Mouse (Mus musculus) heart, adult 11 months (tissue): ENCODE measurements at regions not wholly inside any gene's neighbourhood (a gene's known extent, or its start where the extent isn't known, plus 50 kb on each side); places are given as distances from the start of the nearest gene placed in this dataset.

ENCODE experiments used
- DNase-seq: peaks from one replicate; pipeline ENCODE4 v3.0.0; 2022

- peak; percentile 94 for DNase-seq
Measured at GRCm38 (mm10) chr10:68842023-68842735, 118.7 kb downstream of the Tmem26 start.

- no peak for DNase-seq
Measured at GRCm38 (mm10) chr10:68844066-68844465, 120.6 kb downstream of the Tmem26 start.

DNA sequence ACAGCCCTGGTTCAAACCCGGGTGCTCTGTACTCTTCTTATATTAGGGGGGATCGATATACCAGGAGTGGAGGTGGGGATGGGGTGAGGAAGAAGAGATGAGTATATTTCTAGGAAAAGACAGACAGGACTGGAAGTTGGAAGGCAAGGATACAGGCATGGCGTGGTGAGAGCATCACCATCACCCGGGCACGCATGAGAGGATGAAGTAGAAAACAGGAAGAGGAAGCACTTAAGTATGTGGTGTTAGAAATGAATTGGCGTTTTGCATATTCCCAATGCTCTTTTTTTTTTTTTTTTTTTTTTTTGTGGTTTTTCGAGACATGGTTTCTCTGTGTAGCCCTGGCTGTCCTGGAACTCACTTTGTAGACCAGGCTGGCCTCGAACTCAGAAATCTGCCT, 121.2 kb downstream of the Tmem26 start:
- no peak for DNase-seq

GRCm38 (mm10) chr10:68851153-68851552, 127.7 kb downstream of the Tmem26 start:
- DNase-seq: no peak

DNA sequence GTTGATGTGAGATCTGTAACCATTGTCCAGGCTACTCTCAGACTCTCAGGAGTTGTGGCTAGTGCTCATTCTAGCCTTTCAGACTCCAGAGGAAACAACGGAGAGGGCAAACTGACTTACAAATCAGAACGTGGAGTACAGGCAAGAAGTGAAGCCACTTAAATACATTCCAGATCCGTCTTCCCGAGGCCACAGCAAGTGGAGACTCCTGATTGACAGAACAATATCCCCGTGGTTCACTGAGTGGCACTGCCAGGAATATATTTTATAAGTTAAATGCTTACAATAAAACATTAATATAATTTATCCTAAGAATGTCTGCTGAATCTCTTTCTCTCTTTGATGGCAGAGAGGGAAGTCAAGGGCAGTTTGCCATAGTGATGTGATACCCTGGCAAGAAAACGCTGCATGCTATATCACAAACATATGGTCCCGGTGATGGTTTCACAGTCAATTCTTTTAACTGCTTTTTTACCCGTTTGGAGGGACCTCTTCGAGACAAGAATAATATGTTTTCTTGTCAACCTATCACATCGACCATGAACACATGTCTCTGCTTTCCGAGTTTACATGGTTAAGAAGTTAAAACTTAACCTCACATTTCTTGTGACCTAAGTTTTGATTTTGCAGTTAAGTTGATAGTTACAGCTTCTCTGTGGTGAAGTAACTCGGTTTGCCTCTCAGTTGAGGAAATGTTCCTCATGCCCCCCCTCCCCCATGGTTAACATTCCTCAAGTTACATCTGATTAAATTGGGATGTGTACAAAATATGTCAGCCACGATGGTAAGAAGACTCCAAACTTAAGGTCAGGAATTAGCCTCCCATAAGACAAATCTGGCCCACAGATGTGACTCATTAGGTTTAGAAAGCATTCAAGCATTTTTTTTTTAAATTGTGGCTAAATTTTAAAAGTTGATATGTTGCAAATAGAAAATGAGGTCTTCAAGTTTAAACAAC, 132.8 kb downstream of the Tmem26 start:
- peak; percentile 35 for DNase-seq

GRCm38 (mm10) chr10:68864606-68865378, 141.3 kb downstream of the Tmem26 start:
- DNase-seq: peak; percentile 73

DNA sequence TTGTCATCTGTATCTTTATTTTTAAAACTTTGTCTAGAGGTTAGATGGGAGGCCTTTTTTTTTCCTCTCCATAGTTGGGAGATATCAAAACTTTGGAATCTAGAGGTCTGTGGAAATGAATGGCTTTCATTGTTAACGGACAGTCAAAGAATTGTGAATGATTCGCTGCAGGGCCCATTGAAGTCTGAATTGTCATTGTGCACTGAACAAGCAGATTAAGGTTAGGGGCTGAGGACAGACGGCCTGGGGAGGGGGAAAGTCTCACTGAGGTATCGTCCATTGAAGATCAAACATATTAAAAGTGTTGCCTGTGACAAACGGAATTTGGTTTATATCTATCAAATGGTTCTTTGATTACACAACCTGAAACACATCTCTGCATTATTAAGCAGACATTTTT, 142.3 kb downstream of the Tmem26 start:
- peak; percentile 50 for DNase-seq

DNA sequence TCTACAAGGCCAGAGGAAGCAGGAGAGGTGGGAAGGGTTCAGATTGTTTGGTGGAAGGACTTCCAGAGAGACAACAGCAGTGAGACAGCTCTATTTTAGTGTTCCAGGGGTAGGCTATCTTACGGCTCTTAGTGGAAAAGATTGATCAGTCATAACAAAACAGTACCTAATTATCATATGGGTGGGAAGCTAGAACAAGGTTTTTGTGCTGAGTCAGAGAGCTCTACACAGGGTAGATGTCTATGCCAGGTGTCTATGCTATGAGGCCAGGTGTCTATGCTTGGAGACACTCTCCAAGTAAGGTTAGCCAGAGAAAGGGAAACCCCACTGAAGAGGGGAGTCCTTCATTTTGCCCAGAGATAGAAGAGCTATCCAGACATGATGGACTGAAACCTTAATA, 143.9 kb downstream of the Tmem26 start:
- peak; percentile 30 for DNase-seq

GRCm38 (mm10) chr10:68872102-68872501, 148.7 kb downstream of the Tmem26 start:
- peak; percentile 17 for DNase-seq

DNA sequence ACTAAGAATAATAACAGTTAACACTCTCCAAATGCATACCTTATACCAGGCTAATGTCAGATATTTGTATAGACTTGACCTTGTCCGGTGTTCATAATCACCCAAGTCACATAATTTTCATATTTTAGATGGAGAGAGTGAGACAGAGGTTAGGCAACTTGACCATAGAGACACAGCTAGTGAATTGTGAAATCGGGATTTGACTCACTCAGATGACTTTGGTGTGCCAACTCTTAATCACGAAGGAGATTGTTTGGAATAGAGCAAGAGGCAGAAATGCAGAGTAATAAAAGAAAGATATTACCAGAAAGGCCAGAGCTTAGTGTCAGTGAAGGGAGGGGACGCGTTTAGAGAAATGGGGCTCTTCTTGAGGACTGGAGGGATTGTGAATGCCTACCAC, 152.2 kb downstream of the Tmem26 start:
- peak; percentile 68 for DNase-seq

DNA sequence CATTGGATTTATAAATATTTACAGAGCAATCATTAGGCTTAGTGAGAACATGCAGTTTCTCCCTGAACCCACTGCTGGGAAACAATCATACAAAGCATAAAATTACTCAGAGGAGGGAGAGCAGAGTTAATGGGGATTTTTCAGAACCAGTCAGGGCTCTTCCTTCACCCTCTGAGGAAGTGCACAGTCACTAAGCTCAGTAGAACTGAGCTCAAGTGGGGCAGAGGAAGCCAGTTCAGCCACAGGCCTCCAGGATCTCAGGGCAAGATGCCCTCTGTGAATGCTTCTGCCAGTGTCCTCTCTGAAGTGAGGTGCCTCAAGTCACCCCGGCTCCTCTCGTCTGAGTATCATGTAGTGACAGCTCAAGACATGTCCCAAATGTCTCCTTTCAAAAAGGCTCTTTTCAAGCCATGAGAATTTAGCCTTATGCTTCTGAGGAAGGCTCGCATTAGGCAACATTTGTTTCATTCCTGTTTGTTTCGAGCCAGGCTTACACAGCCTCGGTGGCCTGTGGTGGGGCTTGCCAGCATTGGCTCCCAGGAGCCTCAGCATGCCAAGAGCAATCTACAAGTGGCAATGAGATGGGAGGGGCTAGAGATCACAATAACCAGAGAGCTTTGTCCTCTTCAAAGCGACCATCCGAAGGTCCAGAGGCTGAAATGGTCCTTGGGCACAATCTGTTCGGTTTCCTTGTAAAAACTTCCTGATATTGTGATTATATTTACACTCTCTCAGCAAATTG, 169.8 kb downstream of the Tmem26 start:
- DNase-seq: peak; percentile 96

DNA sequence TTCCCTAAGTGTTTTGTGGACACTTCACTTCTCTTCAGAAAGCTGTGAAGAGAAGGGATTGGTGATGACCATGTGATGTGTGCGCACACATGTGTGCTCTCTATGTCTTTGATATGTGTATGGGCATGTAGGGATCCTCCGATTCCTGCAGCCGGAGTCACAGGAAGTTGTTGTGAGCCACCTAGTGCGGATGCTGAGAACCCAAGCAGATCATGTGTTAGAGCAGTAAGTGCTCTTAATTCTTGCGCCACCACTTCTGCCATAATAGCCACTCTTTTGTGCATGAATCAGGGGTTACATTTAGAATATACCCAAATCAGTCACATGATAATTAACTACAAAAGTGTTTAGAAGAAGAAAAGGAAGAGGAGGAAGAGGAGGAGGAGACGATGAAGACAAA, 170.7 kb downstream of the Tmem26 start:
- peak; percentile 71 for DNase-seq

- DNase-seq: peak; percentile 96
Measured at GRCm38 (mm10) chr10:68897524-68897923, 174.1 kb downstream of the Tmem26 start.

DNA sequence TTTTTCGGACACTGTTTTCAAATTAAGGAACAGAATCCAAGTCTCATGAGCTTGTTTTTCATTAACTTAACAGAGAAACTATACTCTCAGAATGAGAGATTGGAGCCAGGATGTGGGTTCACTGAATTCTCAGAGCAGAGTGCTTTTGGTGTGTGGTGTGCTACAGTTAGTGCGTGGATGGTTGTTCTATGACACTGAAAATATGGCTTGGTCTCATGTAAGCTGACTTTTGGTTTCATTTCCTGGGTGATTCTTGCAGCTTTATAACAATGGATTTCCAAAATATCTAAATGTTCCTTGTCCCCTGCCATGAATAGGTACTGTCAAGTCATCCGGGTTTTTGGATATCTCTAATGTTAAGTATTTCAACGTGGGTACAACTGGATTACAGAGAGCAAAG, 177.7 kb downstream of the Tmem26 start:
- no peak for DNase-seq

DNA sequence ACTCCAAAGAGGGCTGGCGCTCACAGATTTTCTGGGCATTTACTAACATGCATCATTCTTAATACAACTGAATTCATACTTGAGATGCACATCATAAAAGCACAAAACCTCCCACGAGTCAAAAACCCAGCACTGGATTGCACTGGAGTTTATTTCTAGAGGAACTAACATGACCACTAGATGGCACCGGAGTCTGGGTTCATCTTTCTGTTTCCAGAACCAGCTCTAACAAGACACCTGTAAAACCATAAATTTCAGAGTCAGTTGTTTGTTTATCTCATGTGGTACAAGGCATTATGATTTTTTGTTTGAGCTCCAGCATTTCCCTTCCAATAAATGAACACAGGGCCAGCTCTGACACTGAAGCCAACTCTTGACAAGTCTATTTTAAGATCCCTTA, 179.2 kb downstream of the Tmem26 start:
- DNase-seq: peak; percentile 81

DNA sequence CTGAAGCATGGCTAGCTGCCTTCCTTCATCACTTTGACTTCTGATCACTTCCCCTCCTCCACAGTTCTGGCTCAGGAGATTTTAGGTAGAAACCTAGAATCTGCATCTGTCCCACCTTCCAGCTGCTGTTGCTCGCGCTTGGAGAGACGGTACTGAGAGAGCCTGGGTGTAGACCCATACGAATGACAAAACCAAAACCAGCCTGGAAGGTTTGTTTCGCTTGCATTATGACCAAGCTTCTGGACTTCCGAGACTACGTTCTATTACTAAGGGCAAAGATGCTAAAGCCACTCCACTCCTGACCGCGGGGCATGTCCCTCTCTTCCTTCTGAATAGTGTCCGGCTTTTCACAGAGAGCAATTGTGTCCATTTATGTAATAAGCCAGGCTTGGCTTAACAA, 180.9 kb downstream of the Tmem26 start:
- DNase-seq: peak; percentile 70

- peak; percentile 57 for DNase-seq
Measured at GRCm38 (mm10) chr10:68908236-68908635, 184.8 kb downstream of the Tmem26 start.

- peak; percentile 61 for DNase-seq
Measured at GRCm38 (mm10) chr10:68909018-68909417, 185.6 kb downstream of the Tmem26 start.

GRCm38 (mm10) chr10:68916147-68916546, 192.7 kb downstream of the Tmem26 start:
- no peak for DNase-seq

DNA sequence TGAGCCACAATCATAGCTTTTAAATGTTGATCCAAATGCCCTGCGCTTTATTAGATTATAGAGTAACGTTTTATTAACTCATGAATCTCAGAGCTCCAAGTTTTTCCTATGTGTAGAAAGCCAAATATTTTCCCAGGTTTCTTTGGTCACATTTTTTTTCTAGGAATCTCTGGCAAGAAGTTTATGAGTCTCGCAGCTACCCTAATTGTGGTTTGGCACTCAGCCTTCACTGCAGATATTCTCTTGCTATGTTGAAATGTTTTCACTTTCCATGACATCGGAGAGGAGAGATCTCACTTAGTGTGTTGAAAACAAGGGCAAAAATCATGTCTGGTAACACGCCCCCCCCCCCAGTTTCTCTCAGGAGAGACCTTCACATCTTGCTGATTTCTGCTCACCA, 212.4 kb downstream of the Tmem26 start:
- peak; percentile 18 for DNase-seq

DNA sequence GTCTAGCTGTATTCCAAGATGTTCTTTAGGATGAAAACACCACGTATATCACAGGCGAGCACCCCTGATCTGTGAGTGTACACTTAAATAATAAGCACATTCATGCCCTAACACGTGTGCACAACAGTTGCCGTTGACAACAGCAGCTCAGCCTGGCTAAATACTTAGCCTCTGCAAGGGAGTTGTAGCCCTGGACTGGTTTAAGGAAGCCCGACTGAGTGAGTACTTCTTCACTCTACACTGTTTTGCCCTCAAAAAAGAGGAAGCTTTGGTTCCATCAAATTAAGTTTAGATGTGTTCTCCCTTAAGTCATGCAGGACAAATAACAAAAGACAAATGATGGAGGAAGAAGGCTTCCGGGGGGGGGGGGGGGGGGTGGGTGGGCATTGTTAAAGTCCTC, 208.0 kb upstream of the Rhobtb1 start:
- peak; percentile 36 for DNase-seq

GRCm38 (mm10) chr10:68956539-68956938, 194.7 kb upstream of the Rhobtb1 start:
- DNase-seq: peak; percentile 72
